Mouse (Mus musculus): ENCODE measurements at regions not wholly inside any gene's neighbourhood (a gene's known extent, or its start where the extent isn't known, plus 50 kb on each side); places are given as distances from the start of the nearest gene placed in this dataset.

GRCm38 (mm10) chr1:152235212-152235792, 145.4 kb upstream of the 1700025G04Rik start:
- TF ChIP-seq POLR2A (IDR thresholded peaks at IDR 0.05; ENCODE audit: insufficient read length, low read depth) (no peak), E2F4 (IDR thresholded peaks at IDR 0.05; ENCODE audit: insufficient read depth) (no peak), USF1 (IDR thresholded peaks at IDR 0.05; ENCODE audit: low read depth) (no peak), CEBPB (IDR thresholded peaks at IDR 0.05; ENCODE audit: insufficient read depth, poor library complexity, severe bottlenecking) (no peak), MYOG (IDR thresholded peaks at IDR 0.05; ENCODE audit: control insufficient read depth in 1 of 3, insufficient read depth in 1 of 3, insufficient read length in 2 of 3, low read depth in 2 of 3) (no peak), TCF3 (IDR thresholded peaks at IDR 0.05; ENCODE audit: insufficient read length, low read depth) (no peak), POLR2AphosphoS2 (IDR thresholded peaks at IDR 0.05; ENCODE audit: insufficient read length, low read depth) (no peak)
